Mouse (Mus musculus): ENCODE results near the gene U2surp. TPM values are rescaled to one million over a fixed set of nuclear protein-coding genes. Genes with fewer than 3 reads are reported as not detected.

U2surp gene
- total and polyA plus RNA-seq, 2 experiments from 2014 or later: 37.8 to 138 TPM

DNA sequence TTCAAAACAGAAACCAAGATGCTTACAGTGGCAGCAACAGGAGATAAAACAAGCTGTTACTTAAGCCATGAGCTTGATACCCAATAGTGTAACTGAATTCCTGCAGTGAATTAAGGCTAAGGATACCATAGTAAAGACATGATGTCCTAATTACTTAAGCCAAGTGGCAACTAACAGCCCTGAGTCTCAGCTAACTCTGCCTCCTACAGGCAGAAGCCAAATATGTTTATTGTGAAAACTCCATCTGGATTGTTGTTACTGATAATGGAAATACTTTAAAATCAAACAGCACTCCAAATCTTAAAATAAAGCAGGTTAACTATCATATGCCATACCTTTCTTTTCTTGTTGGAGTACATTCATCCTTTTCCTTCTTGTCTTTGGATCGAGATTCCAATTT lies 47.8 kb downstream of the U2surp start:
- no peak overlapping the region for H3K27ac ChIP-seq (ENCODE audit: low read depth, low read length)
- TF ChIP-seq CTCF (IDR thresholded peaks at IDR 0.05): peak; percentile 54
- peak; percentile 27 for DNase-seq (ENCODE audit: low spot score)
- H3K4me3 ChIP-seq (ENCODE audit: low read depth, low read length): no peak overlapping the region
- H3K4me1 ChIP-seq (ENCODE audit: insufficient read depth, low read length): no peaks in the 10 kb centered on the region
- peaks cover 14% of the 10 kb centered on the region; the same call in 1 of the 2 replicates for H3K36me3 ChIP-seq (ENCODE audit: insufficient read depth, low read length)
- H3K9ac ChIP-seq (replicated peaks; ENCODE audit: low read length, poor library complexity, severe bottlenecking): no peak overlapping the region
- no peaks in the 10 kb centered on the region for H3K27me3 ChIP-seq (ENCODE audit: insufficient read depth, low read length)
- WGBS: 93% methylated on average over 1 of the region's 1 CpGs
- ATAC-seq (ENCODE audit: low FRiP score): no peak
- H3K9me3 ChIP-seq (ENCODE audit: low read length): no peaks in the 10 kb centered on the region
- no peak overlapping the region for H3K4me2 ChIP-seq (ENCODE audit: low read depth, low read length, poor library complexity, severe bottlenecking)

DNA sequence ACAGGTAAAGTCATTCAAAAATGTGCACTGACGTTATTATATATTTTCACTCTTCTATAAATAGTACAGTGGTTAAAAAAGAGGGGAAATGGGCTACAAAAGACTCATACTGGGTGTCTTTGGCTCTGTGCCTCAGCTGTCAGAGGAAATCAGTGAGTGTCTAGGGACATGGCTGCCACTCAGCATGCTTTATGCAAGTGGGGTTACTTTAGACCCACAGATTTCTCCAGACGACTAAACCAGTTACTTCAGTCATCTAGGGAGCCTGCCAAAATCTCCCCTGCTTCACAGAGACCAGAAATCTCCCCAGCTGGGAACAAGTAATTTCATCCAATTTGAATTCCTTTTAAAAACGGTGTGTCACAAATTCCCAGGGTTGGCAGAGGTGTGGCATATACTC lies 59.9 kb downstream of the U2surp start:
- Histone ChIP-seq H3K4me1 (ENCODE audit: insufficient read depth, low read length) (no peaks in the 10 kb centered on the region), H3K36me3 (ENCODE audit: insufficient read depth, low read length) (peaks cover 6% of the 10 kb centered on the region; the same call in 1 of the 2 replicates), H3K4me3 (ENCODE audit: low read depth, low read length) (no peak overlapping the region), H3K27ac (ENCODE audit: low read depth, low read length) (no peak overlapping the region), H3K27me3 (ENCODE audit: insufficient read depth, low read length) (no peaks in the 10 kb centered on the region), H3K9me3 (ENCODE audit: low read length) (no peaks in the 10 kb centered on the region), H3K9ac (replicated peaks; ENCODE audit: low read length, poor library complexity, severe bottlenecking) (no peak overlapping the region), H3K4me2 (ENCODE audit: low read depth, low read length, poor library complexity, severe bottlenecking) (no peak overlapping the region)
- no peak for TF ChIP-seq CTCF (IDR thresholded peaks at IDR 0.05)
- DNase-seq (ENCODE audit: low spot score) (peak; percentile 43), ATAC-seq (ENCODE audit: low FRiP score) (no peak)
- WGBS: 39% methylated on average over 3 of the region's 3 CpGs

GRCm38 (mm10) chr9:95450586-95450985 lies 61.2 kb downstream of the U2surp start:
- Histone ChIP-seq H3K27ac (ENCODE audit: low read depth, low read length) (no peak overlapping the region), H3K36me3 (ENCODE audit: insufficient read depth, low read length) (no peaks in the 10 kb centered on the region), H3K9ac (replicated peaks; ENCODE audit: low read length, poor library complexity, severe bottlenecking) (no peak overlapping the region), H3K27me3 (ENCODE audit: insufficient read depth, low read length) (no peaks in the 10 kb centered on the region), H3K4me3 (ENCODE audit: low read depth, low read length) (no peak overlapping the region), H3K4me1 (ENCODE audit: insufficient read depth, low read length) (no peaks in the 10 kb centered on the region), H3K4me2 (ENCODE audit: low read depth, low read length, poor library complexity, severe bottlenecking) (no peak overlapping the region), H3K9me3 (ENCODE audit: low read length) (no peaks in the 10 kb centered on the region)
- DNase-seq (ENCODE audit: low spot score): no peak
- no peak for ATAC-seq (ENCODE audit: low FRiP score)
- 96% methylated on average over 8 of the region's 8 CpGs for whole genome bisulfite sequencing
- TF ChIP-seq CTCF (IDR thresholded peaks at IDR 0.05): no peak

DNA sequence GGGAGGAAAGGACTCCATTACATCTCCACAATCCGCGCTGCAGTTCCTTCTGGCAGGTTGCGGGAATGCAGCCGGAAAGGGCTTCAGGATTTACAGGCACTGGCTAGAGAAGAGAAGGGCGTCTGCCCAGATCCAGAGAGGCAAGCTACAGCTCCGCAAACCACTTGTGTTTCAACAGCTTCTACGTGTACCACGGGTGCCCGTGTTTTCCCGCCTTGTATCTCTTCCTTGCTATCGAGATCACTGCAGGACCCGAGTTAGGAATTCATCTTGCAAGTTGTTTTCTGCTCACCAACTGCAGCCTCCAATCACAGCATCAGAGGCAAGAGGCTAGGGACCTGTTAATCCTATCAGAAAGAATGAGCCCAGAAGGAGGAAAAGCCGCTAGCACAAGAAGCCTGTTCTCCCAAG lies 69.5 kb downstream of the U2surp start:
- 5% methylated on average over 13 of the region's 13 CpGs for WGBS
- no peaks in the 10 kb centered on the region for H3K9me3 ChIP-seq (ENCODE audit: low read length)
- peak overlapping the region; percentile 17; the same call in 1 of the 2 replicates for H3K4me3 ChIP-seq (ENCODE audit: low read depth, low read length)
- H3K9ac ChIP-seq (replicated peaks; ENCODE audit: low read length, poor library complexity, severe bottlenecking): 0 out of 2 replicates have a peak overlapping the region, but pooled peaks have one; percentile 5
- ATAC-seq (ENCODE audit: low FRiP score) (peak; percentile 88), DNase-seq (ENCODE audit: low spot score) (peak; percentile 77)
- H3K4me1 ChIP-seq (ENCODE audit: insufficient read depth, low read length): peaks cover 3% of the 10 kb centered on the region; the same call in 1 of the 2 replicates
- peak overlapping the region; percentile 48 for H3K4me2 ChIP-seq (ENCODE audit: low read depth, low read length, poor library complexity, severe bottlenecking)
- peak overlapping the region; percentile 57 for H3K27ac ChIP-seq (ENCODE audit: low read depth, low read length)
- TF ChIP-seq CTCF (IDR thresholded peaks at IDR 0.05): peak; percentile 62
- H3K36me3 ChIP-seq (ENCODE audit: insufficient read depth, low read length): no peaks in the 10 kb centered on the region
- no peaks in the 10 kb centered on the region for H3K27me3 ChIP-seq (ENCODE audit: insufficient read depth, low read length)

DNA sequence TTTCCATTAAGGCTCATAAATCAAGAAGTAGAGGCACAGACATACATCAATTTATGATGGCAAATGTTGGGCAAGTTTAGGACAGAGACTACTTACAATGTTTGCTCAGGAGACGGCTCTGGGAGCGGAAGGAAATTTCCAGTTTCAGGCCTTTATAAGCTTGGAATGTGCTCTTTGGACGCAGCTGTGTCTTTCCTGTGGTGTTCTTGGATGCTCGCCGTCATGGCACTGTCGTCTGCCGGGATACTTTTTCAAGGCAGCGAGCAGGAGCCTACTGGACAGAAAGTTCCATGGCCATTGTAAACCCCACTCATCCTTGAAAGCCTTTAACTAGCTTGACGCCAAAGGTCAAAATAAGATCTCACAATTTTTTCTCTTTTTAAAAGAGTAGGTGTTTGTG lies 73.9 kb downstream of the U2surp start:
- WGBS: 85% methylated on average over 9 of the region's 9 CpGs
- no peak for ATAC-seq (ENCODE audit: low FRiP score)
- Histone ChIP-seq H3K9me3 (ENCODE audit: low read length) (no peaks in the 10 kb centered on the region), H3K9ac (replicated peaks; ENCODE audit: low read length, poor library complexity, severe bottlenecking) (no peak overlapping the region), H3K27me3 (ENCODE audit: insufficient read depth, low read length) (no peaks in the 10 kb centered on the region), H3K27ac (ENCODE audit: low read depth, low read length) (no peak overlapping the region), H3K4me2 (ENCODE audit: low read depth, low read length, poor library complexity, severe bottlenecking) (no peak overlapping the region), H3K4me3 (ENCODE audit: low read depth, low read length) (no peak overlapping the region), H3K36me3 (ENCODE audit: insufficient read depth, low read length) (no peaks in the 10 kb centered on the region), H3K4me1 (ENCODE audit: insufficient read depth, low read length) (peaks cover 3% of the 10 kb centered on the region; the same call in 1 of the 2 replicates)
- no peak for TF ChIP-seq CTCF (IDR thresholded peaks at IDR 0.05)
- DNase-seq (ENCODE audit: low spot score): no peak

GRCm38 (mm10) chr9:95436294-95436613 lies 75.5 kb downstream of the U2surp start:
- 83% methylated on average over 4 of the region's 4 CpGs for WGBS
- H3K9me3 ChIP-seq (ENCODE audit: low read length): no peaks in the 10 kb centered on the region
- H3K4me3 ChIP-seq (ENCODE audit: low read depth, low read length): no peak overlapping the region
- TF ChIP-seq CTCF (IDR thresholded peaks at IDR 0.05): no peak
- H3K9ac ChIP-seq (replicated peaks; ENCODE audit: low read length, poor library complexity, severe bottlenecking): no peak overlapping the region
- H3K4me2 ChIP-seq (ENCODE audit: low read depth, low read length, poor library complexity, severe bottlenecking): no peak overlapping the region
- no peak for DNase-seq (ENCODE audit: low spot score)
- no peak overlapping the region for H3K27ac ChIP-seq (ENCODE audit: low read depth, low read length)
- H3K4me1 ChIP-seq (ENCODE audit: insufficient read depth, low read length): 0 out of 2 replicates have a peak, but pooled peaks cover 3% of the 10 kb centered on the region
- no peaks in the 10 kb centered on the region for H3K36me3 ChIP-seq (ENCODE audit: insufficient read depth, low read length)
- H3K27me3 ChIP-seq (ENCODE audit: insufficient read depth, low read length): no peaks in the 10 kb centered on the region
- ATAC-seq (ENCODE audit: low FRiP score): no peak

Measured in midbrain, postnatal 0 days (tissue).